Mouse (Mus musculus) limb, embryonic 14.5 days (tissue): ENCODE measurements around the gene Thumpd2. TPM values are rescaled to one million over a fixed set of nuclear protein-coding genes. Genes with fewer than 3 reads are reported as not detected.

Experiments used
- ATAC-seq: fragments of 200-750 bp; cut with Nextera tagmentation; 2 replicates; pipeline ENCODE4 v1.8.0; 2017; ENCODE audit warnings: low read depth, moderate number of reproducible peaks, moderate TSS enrichment; ENCODE audit not compliant: low FRiP score
- DNase-seq: peaks from one replicate; pipeline ENCODE4 v3.0.0-alpha.2; 2015; ENCODE audit warnings: low spot score
- H3K27ac ChIP-seq: fragments of 300-500 bp; sonication (generic); replicated peaks from 2 replicates; pipeline ENCODE4 v1.5.1; 2014; ENCODE audit warnings: low read depth, mild to moderate bottlenecking, low read length, moderate library complexity, mixed read lengths
- H3K27me3 ChIP-seq: fragments of 300-500 bp; sonication (generic); 2 replicates; pipeline ENCODE4 v1.6.1; 2014; ENCODE audit warnings: low read length, mixed read lengths; ENCODE audit not compliant: control insufficient read depth, insufficient read depth
- H3K36me3 ChIP-seq: fragments of 300-500 bp; sonication (generic); 2 replicates; pipeline ENCODE4 v1.6.1; 2014; ENCODE audit warnings: mild to moderate bottlenecking, low read length, moderate library complexity, mixed read lengths; ENCODE audit not compliant: control insufficient read depth, insufficient read depth
- H3K4me1 ChIP-seq: fragments of 300-500 bp; sonication (generic); 2 replicates; pipeline ENCODE4 v1.6.1; 2014; ENCODE audit warnings: antibody characterized with exemption, low read length, mixed read lengths; ENCODE audit not compliant: control insufficient read depth, insufficient read depth
- H3K4me2 ChIP-seq: fragments of 300-500 bp; sonication (generic); replicated peaks from 2 replicates; pipeline ENCODE4 v1.6.1; 2014; ENCODE audit warnings: low read depth, mild to moderate bottlenecking, low read length, moderate library complexity; ENCODE audit not compliant: severe bottlenecking
- H3K4me3 ChIP-seq: fragments of 300-500 bp; sonication (generic); replicated peaks from 2 replicates; pipeline ENCODE4 v1.5.1; 2014; ENCODE audit warnings: low read length
- H3K9ac ChIP-seq: fragments of 300-500 bp; sonication (generic); 2 replicates; pipeline ENCODE4 v1.6.1; 2014; ENCODE audit warnings: mild to moderate bottlenecking, low read depth, low read length, moderate library complexity; ENCODE audit not compliant: severe bottlenecking
- H3K9me3 ChIP-seq: fragments of 300-500 bp; sonication (generic); 2 replicates; pipeline ENCODE4 v1.6.1; 2016; ENCODE audit warnings: low read length; ENCODE audit not compliant: control insufficient read depth
- POLR2A ChIP-seq: fragments of 200-500 bp; IDR thresholded peaks from 2 replicates; pipeline ENCODE4 v1.8.0; 2012; ENCODE audit warnings: inconsistent platforms, mild to moderate bottlenecking, moderate library complexity, borderline replicate concordance; ENCODE audit not compliant: insufficient read depth, insufficient read length; ENCODE audit errors: extremely low read depth
- WGBS: fragments of 180-500 bp; shearing (Covaris S2); extraction: QIAGEN DNeasy Blood & Tissue Kit; methylation state at CpG from one replicate; pipeline ENCODE4 v1.1.7; 2014; 5-methylcytosine and 5-hydroxymethylcytosine counted together
- polyA plus RNA-seq, 2 experiments: library from polyadenylated mRNA; depleted of rRNA in 1 of 2; stranded (reverse) in 1 of 2; unstranded in 1 of 2; fragments of >200 nt; fragmentation: Nextera tagmentation in 1 of 2; extraction: Ambion mirVana in 1 of 2; gene quantifications; 2 replicates each; pipeline versions ENCODE4 v1.2.1 to v1.2.3; 2012 to 2014

The Thumpd2 gene
- polyA plus RNA-seq, 2 experiments = 9.2 to 15.7 TPM

DNA sequence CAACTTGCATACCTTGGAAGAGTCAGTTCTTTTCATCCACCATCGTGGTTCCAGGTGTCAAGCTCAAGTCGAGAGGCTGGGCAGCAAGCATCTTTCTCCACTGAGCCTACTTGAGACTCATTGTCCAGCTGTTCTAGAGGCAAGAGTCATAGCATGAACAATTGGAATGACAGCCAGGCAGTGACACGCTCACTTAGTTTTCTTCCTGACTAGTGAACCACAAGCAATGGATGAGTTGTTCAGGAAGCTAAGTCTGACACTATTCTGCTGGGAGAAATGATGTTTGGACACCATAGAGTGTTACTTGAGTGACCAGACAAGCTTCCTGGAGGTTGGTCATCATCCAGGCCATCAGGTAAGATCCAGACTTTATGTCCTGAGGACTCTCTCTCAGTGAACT, 24.0 kb upstream of the Thumpd2 start:
- no peak for DNase-seq
- ATAC-seq = no peak
- Histone ChIP-seq H3K9ac (no peak overlapping the region), H3K27ac (no peak overlapping the region), H3K4me1 (no peaks in the 10 kb centered on the region), H3K4me3 (no peak overlapping the region), H3K36me3 (no peaks in the 10 kb centered on the region), H3K9me3 (no peaks in the 10 kb centered on the region), H3K27me3 (no peaks in the 10 kb centered on the region), H3K4me2 (no peak overlapping the region)
- no peak for TF ChIP-seq POLR2A
- WGBS = 68% methylated on average over 3 of the region's 3 CpGs

DNA sequence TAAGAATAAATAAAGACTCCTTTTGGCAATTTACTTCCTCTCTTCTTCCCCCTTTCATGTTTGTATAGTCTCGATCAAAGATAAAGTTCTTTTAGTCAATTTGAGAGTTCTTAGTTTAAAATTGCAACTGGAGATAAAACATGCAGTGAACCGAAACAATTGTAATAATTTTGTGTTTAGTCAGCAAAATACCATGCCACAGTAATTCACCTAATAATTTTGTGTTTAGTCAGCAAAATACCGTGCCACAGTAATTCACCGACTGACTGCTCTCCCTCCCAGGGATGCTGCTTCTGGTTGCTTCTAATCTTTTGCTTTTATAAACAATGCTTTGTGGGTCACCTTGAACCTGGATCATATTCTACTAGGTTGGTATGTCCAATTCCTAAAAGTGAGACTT, 22.9 kb upstream of the Thumpd2 start:
- WGBS = 77% methylated on average over 4 of the region's 4 CpGs
- no peak for ATAC-seq
- no peak overlapping the region for H3K4me3 ChIP-seq

DNA sequence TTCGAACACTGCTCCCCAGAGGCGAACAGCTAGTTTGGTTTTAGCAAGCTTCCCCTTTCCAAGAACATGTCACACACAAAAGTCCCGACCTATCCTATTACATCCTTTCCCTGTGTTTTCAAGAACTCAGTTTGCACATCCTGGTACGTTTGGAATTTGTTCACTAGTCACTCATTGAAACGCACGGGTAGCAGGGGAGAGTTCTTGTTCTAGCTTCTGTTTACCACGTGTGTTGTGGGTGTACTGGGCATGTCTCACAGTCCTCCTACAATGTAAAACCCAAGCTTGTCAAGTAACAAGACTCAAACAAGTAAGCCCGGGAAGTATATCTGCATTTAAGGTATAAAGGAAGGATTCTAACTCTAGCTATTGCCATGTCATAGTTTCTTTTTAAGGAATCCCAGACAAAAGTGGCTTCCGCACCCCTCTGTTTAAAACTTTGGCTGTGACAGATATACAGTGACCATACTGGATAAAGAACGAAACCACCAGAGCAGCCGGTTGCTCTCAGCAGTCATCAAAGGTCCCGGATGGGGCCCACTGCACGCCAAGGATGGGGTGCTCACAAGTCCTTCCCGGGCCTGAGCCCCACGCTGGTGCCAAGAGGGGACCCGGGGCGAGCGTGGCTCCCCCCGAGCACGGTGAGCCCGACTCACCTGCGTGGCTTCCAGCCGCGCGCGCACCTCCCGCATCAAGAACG, 453 bp downstream of the Thumpd2 start:
- TF ChIP-seq POLR2A = no peak
- H3K4me3 ChIP-seq = peak overlapping the region; percentile 81
- no peaks in the 10 kb centered on the region for H3K27me3 ChIP-seq
- peak overlapping the region; percentile 92 for H3K9ac ChIP-seq
- ATAC-seq (peak; percentile 75), DNase-seq (no peak)
- peaks cover 6% of the 10 kb centered on the region; the same call in 1 of the 2 replicates for H3K36me3 ChIP-seq
- peaks cover 5% of the 10 kb centered on the region for H3K4me1 ChIP-seq
- H3K27ac ChIP-seq = peak overlapping the region; percentile 64; the same call in 1 of the 2 replicates
- H3K4me2 ChIP-seq = peak overlapping the region; percentile 55
- no peaks in the 10 kb centered on the region for H3K9me3 ChIP-seq
- WGBS = 21% methylated on average over 17 of the region's 28 CpGs

More for the DNA sequence above, 22.9 kb upstream of the Thumpd2 start:
- Histone ChIP-seq H3K4me2 (no peak overlapping the region), H3K9me3 (no peaks in the 10 kb centered on the region), H3K9ac (no peak overlapping the region), H3K27ac (no peak overlapping the region), H3K36me3 (no peaks in the 10 kb centered on the region), H3K4me1 (no peaks in the 10 kb centered on the region), H3K27me3 (no peaks in the 10 kb centered on the region)
- TF ChIP-seq POLR2A = no peak
- no peak for DNase-seq

DNA sequence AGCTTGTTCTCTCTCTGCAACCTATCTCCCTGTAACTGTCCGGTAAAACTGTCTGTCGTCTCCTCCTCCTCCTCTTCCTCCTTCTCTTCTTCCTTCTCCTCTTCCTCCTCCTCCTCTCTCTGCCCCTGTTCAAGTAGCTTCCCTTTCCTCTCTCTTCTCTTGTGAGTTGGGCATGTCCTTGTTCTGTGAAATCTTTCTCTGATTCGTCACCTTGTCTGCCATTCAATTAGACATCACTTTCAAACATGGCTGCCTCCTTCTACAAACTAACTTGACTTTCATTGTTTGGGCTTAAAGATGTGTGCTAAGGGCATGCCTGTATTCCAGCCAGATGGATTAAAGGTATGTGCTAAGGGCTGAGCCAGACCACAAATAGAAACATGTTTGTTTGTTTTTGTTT, 1.5 kb downstream of the Thumpd2 start:
- H3K9me3 ChIP-seq = no peaks in the 10 kb centered on the region
- no peak for ATAC-seq
- peaks cover 5% of the 10 kb centered on the region for H3K4me1 ChIP-seq
- H3K27me3 ChIP-seq = no peaks in the 10 kb centered on the region
- H3K4me3 ChIP-seq = no peak overlapping the region
- TF ChIP-seq POLR2A = no peak
- DNase-seq = no peak
- WGBS = 93% methylated on average over 3 of the region's 3 CpGs
- no peak overlapping the region for H3K4me2 ChIP-seq
- no peak overlapping the region for H3K9ac ChIP-seq
- H3K27ac ChIP-seq = no peak overlapping the region
- H3K36me3 ChIP-seq = peaks cover 6% of the 10 kb centered on the region; the same call in 1 of the 2 replicates

DNA sequence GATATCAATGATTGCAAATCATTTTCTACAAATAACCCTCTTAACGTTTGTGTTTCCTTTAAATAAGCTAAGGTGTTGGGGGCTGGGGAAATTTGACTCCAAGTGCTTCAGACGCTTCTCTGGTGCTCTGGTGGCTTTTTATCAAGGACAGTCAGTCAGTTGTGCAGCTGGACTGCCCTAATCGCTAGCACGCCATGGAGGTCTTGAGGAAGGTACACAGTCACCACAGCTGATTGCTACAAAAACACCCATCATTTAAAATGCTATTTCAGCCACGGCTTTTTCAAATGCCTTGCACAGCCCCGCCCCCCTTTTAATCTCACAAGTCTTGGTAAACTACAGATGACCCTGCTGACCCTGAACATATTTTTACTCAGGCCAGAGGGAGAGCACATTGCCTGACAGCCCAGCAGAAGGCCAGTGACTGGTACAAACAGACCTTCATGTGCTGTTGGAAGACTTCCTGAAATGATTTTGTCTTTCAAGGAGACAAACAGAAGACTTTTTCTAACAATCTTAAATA, 2.5 kb downstream of the Thumpd2 start:
- no peak overlapping the region for H3K4me3 ChIP-seq
- no peak overlapping the region for H3K4me2 ChIP-seq
- peaks cover 6% of the 10 kb centered on the region; the same call in 1 of the 2 replicates for H3K36me3 ChIP-seq
- DNase-seq (no peak), ATAC-seq (no peak)
- no peak for TF ChIP-seq POLR2A
- 49% methylated on average over 6 of the region's 6 CpGs for WGBS
- no peaks in the 10 kb centered on the region for H3K27me3 ChIP-seq
- H3K4me1 ChIP-seq = peaks cover 5% of the 10 kb centered on the region
- no peaks in the 10 kb centered on the region for H3K9me3 ChIP-seq
- no peak overlapping the region for H3K9ac ChIP-seq
- no peak overlapping the region for H3K27ac ChIP-seq
